Mouse (Mus musculus): Measurements from ENCODE around the gene Sac3d1.

The Sac3d1 gene

GRCm38 (mm10) chr19:6068951-6069350, 49.5 kb downstream of the Sac3d1 start:
- DNase-seq = no peak

GRCm38 (mm10) chr19:6067724-6068415, 50.6 kb downstream of the Sac3d1 start, which contains the start of gene Tm7sf2:
Gene Tm7sf2 (minus strand): TSS chr19:6068373.
- peak; percentile 83 for DNase-seq

- DNase-seq = peak; percentile 92
These were observed 51.3 kb downstream of the Sac3d1 start for GRCm38 (mm10) chr19:6067011-6067723.

- no peak for DNase-seq
These were observed 51.9 kb downstream of the Sac3d1 start for GRCm38 (mm10) chr19:6066571-6066970.
